Mouse (Mus musculus) embryo, embryonic 10 days (tissue): ENCODE results near the gene Zfp764.
"Not testable (repeated sequence)": the region's sequence is repeated elsewhere in the genome, so short reads cannot be mapped to it uniquely, and the experiment has no call there.

Source experiments
- DNase-seq: peaks from one replicate; pipeline ENCODE4 v3.0.0-alpha.2; 2015; ENCODE audit warnings: low spot score

Zfp764 gene

DNA sequence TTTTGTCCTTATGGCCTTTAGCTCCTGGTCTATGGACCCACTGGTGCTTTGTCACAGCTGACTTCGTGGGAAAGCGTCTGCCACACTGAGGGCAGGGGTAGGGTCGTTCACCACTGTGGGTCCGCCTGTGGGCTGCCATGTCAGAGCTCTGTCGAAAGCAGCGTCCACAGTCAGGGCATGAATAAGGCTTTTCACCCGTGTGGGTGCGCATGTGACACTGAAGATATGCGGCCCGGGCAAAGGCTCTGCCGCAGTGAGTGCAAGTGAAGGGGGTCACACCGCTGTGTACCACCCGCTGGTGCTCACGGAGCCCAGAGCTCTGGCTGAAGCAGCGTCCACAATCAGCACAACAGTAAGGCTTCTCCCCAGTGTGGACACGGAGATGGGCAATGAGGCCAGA is 15.1 kb downstream of the Zfp764 start:
- no peak for DNase-seq

DNA sequence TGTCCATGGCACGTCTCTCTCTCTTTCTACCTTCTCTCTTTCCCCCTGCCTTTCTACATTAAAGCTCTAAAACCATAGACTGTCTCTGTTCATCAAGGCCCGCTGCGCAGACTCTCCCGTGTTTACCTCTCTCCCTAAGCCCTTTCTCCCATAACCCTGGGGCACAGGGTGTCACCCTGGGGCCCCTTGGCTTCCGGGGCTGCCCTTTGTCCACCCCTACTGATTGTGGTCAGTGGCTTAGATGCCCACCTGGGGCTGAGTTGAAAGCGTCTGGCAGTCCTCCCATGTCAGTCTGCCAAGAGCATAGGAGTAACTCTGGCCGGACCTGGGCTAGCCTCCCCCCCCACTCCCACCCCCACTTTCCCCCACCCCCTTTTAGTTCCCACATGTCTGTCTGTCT is 16.3 kb downstream of the Zfp764 start:
- DNase-seq: no peak

DNA sequence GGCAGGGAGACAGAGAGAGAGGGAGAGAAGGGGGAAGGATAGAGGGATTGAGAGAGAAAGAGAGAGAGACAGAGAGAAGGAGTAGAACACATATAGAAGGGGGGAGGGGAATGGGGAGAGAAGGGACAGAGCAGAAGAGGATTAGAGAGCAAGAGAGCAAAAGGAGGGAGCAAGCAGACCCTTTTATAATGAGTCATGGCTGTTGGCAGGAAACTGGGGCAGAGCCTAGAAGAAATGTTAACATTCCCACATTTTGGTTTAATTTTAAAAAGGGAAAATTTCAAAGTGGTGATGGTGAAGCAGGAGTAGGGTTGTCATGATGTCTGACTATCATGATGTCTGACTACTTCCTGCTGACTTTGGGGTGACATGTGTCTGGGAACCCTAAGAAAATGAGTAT is 18.4 kb downstream of the Zfp764 start:
- DNase-seq: not testable (repeated sequence)

DNA sequence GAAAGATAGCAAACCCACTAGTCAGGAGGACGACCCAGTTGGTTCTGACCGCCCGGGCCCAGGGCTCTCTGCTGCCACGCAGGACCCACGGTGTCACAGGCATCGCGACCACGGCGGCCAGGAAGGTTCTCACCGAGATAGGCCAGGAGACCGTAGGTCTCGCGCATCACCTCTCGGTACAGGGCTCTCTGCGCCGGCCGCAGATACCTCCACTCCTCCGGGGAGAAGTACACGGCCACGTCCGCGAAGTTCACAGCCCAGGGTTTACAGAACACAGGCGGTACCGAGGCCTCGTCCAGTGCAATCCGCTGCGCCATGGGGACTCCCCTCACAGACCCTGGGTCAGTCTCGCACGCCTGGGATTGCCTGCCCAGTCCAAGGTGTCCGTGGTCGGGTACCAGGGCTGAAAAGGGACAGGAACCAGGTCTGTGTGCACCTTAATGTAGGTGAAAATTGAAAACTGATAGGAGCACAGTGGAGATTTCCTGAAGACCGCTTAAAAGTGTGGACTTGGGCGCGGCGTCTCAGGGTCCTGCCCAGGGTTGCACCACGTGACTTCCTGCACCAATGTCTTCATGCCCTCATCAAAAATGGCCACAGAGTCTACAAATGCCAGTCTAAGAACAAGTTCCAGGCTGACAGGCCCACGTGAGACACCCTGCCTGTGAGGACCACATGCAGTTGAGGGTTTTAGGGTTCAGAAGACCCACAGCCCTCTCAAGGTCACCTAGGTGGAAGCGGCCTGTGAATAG is 19.8 kb downstream of the Zfp764 start, which contains the start of gene 9130019O22Rik:
TSS of gene 9130019O22Rik (minus strand) at position 526 of the 752 bp plus-strand sequence.
- peak; percentile 94 for DNase-seq

DNA sequence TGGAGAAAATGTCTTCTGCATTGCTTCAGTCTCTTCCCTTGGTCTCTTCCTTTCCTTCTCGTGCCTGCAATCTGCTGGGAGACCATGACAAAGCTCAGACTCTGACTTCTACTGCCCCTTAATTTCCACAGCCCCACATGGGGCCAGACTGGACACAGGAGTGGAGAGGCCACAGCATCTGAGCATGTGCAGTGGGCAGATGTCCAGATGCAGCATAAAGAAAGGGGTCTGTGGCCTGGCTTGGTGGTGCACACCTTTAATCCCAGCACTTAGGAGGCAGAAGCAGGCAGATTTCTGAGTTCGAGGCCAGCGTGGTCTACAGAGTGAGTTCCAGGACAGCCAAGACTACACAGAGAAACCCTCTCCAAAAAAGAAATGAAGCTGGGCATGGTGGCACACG is 21.1 kb downstream of the Zfp764 start:
- not testable (repeated sequence) for DNase-seq

DNA sequence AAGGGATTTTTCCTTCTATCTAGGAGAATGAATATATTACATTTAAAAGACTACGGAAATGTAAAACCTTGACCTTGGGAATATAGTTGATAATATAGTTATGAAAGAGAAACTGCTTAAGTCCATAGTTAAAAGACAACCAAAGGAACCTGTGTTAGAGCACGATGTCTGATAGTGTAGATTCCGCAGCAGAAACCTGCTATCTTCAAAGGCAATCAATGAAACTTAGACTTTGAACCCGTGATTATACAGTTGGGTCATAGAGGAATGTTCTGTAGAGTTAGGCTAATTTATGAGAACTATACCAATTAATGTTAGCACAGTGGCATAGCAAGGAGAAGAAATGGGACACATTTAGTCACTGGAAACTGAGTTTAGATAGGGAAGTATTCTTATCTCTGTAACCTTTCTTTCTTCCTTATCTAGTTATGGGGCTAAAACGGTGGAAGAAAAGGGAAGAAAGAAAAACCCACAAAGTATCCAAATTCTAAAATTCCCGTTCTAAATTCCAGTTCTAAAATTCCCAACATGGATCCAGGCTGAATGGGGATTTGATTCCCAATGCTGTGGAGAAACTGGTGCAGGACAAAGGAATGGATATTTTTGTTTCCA is 28.2 kb downstream of the Zfp764 start:
- DNase-seq: no peak

DNA sequence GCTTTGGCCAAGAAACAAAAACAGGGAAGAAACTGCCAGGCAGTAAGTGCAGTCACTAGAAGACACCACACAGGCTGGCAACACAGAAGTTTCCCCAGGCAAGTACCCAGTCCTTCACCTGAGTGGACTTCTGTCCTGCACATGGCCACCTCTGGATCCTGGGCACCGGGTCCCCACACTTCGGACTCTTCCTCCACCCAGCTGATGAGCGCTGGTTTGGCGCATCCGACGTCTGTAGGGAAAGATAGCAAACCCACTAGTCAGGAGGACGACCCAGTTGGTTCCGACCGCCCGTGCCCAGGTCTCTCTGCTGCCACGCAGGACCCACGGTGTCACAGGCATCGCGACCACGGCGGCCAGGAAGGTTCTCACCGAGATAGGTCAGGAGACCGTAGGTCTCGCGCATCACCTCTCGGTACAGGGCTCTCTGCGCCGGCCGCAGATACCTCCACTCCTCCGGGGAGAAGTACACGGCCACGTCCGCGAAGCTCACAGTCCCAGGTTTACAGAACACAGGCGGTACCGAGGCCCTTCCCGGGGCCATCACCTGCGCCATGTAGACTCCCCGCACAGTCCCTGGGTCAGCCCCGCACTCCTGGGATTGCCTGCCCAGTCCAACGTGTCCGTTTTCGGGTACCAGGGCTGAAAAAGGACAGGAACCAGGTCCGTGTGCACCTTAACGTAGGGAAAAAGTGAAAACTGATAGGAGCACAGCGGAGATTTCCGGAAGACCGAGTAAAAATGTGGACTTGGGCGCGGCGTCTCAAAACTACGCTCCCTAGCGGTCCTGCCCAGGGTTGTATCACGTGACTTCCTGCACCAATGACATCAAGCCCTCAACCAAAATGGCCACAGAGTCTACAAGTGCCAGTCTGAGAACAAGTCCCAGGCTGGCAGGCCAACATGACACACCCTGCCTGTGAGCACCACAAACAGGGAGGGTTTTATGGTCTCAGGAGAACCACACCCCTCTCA is 31.1 kb downstream of the Zfp764 start, which contains the start of gene Zfp747:
TSS of gene Zfp747 (minus strand) at position 780 of the 975 bp plus-strand sequence.
- DNase-seq: peak; percentile 97

DNA sequence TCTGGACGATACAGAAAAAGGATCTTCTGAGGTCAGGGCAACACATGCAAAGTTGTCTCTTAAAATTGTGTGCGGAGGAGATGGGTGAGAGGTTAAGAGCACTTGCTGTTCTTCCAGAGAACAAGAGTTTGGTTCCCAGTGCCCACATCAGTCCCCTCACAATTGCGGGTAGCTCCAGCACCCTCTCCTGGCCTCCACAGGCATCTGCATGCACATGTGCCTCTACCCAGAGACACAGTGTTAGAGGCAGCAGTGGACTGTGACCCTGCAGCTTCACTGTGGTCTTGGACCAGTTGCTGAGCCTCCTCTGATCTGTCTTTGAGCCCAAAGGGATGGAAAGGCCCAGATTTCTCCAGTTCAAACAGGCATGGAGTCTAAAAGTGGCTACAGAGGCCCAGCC is 34.8 kb downstream of the Zfp764 start:
- DNase-seq: not testable (repeated sequence)

DNA sequence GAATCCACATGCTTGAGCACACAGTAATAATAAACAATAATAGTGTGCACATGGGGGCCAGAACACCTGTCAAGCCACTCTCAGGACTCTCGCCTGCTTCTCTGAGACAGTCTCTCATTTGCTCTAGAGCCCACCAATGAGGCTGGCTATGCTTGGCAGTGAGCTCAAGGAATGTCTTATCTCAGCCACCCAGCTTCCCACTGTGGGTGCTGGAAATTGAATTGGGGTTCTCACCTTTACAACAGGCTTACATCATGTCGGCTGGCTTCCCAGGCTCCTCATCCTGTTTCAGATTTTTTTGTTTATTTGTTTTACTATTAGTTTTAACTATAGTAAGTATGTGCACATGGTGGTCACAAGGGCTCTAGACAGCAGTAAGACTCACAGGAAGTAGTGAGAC is 35.4 kb downstream of the Zfp764 start:
- no peak for DNase-seq

DNA sequence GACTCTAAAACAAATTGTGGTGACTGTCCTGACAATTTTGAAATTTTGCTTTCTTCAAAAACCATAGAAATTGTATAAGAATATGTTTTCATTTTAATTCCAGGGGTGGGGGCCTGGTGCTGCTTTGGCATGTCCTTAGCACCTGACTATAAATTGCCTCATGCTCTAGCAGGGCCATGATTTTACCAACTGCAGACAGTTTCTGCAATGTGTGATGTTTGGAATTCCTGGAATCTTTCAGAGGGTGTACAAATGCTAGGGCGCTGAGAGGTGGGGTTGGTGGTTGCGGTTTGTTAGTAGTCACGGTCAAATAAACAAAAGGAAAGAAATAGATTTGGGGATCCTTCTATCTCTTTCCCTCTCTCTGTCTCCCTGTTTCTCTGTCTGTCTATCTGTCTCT is 40.4 kb downstream of the Zfp764 start:
- DNase-seq: no peak

DNA sequence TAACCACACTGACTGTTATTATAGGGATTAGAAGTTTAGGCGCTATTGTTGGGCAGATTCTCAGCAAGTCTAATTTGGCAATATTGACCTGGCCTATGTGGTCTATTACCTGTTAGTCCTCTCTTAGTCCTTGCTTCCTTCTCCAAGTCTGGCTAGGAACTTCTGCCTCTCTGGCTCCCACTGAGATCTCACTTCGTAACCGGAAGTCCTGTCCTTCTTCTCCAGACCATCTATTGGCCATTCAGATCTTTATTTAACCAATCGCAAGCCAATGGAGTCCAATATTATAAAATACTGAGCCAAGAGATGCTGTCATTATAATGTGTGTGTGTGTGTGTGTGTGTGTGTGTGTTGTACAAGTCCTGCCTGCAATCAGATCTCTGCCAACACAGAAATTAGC is 42.5 kb downstream of the Zfp764 start:
- no peak for DNase-seq

DNA sequence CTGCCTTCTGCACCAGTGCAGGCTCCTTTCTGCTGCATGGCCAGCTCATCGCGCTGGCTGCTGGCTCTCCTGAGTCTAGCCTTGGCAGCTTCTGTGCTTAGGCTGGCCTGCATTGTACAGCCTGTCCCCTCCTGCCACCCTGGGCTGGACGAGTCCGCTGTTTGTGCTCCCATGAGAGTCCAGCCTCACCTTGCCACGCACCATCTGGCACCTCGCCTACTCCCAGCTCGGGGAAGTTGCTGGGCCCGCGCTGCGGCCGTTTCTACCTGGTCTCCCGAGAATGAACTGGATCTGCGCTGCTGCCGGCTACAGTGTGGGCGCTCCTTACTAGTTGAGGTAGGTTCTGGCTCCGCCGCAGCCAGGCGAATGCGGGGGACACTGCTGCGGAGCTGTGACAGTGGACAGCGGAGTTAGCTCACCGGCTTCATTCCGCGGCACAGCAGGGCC is 43.1 kb downstream of the Zfp764 start:
- DNase-seq: peak; percentile 43

DNA sequence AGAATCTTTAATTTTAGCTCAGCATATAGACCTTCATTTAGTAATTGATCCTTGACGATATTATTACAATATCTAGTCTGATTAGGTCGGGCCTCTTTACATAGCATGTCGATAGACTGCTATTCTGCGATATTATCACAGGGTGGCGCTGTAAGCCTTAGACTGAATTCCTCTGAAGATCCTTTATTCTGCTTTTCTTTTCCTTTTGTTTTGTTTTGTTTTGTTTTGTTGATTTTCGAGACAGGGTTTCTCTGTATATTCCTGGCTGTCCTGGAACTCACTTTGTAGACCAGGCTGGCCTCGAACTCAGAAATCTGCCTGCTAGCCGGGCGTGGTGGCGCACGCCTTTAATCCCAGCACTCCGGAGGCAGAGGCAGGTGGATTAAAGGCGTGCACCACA is 44.2 kb downstream of the Zfp764 start:
- DNase-seq: peak; percentile 82

DNA sequence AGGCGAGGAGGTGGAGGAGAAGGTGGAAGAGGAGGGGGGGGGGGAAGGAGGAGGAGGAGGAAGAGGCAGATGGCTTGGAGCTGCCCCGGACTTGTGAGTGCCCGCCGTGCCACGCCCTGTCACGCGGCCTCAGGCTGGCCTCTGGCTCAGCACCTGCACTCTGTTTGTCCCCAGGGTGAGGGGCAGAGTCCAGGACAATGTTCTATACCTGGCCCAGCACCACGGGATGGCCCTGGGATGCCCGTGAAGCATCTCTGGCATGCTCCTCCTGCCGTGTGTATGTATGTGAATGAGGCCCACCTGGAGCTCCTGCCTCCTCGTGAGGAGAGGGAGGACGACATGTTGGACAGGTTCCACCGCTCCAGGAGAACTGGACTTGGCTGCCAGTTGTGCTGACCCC is 45.2 kb downstream of the Zfp764 start:
- no peak for DNase-seq

DNA sequence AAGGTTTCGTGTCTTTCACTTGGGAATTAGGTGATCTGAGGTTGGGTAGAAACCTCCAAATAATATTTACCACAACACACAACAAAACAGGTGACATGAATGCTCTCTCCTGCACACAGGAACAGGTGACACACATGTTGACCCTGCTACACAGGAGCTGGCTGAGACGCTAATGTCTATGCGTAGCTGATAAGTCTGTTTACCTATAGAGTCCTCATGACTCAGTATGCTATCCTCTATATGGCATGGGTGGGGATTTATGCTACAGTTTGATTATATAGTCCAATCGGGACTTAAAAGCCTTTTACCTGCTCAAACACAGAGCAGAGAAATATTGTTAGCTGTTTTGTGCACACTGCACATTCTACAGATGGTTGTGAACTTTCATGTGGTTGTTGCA is 46.4 kb downstream of the Zfp764 start:
- no peak for DNase-seq

DNA sequence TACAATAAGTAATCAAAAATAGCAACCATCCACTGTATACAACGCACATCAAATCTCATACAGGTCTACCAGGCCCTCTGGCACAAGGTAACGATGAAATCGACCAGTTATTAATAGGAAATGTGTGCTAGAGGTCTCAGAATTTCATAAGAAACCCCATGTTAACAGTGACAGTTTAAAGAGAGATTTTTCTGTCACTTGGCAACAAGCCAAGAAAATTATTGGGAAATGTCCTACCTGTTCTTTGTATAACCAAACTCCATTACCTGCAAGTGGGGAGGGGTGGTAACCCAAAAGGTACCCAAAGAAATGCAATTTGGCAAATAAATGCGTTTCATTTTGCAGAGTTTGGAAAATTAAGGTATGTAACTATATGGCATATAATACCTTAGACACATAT is 48.1 kb downstream of the Zfp764 start:
- no peak for DNase-seq

DNA sequence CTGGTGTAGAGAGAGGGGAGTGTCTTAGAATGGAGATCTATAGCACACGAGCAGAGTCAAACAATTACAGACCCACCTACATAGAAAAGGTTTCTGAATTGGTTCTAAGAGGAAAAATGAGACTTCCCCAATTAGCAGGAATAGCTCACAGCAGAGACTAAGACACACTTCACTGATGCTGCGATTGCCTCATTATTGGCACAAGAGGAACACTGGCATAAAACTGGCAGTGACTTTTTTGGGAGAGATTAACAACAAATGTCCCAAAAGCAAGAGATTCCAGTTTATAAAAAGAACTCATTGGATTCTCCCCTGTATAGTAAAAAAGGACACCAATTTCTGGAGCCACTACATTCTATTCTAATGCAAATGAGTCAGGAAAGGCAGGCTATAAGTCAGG is 48.8 kb downstream of the Zfp764 start:
- DNase-seq: no peak

DNA sequence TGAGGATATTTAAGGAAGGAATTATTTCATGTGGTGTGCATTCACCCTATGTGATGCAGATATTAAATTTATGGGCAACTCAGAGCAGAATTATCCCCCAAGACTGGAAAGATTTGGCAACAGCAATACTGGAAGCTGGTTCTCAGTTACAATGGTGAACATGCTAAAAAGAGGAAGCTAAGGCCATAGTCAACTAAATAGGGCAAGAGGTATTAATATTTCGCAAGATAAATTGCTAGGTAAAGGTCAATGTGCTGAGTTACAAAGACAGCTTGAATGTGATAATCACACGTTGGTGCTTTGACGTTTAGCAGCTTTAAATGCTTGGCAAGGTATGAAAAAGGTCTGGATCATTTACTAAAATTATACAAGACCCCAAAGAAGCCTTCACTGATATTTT is 50.8 kb downstream of the Zfp764 start:
- no peak for DNase-seq
